Mouse (Mus musculus) naive thymus-derived CD4-positive, alpha-beta T cell, adult 2 months (primary cell): ENCODE results near the gene Brd9.

Source experiments
- DNase-seq: peaks from one replicate; pipeline ENCODE4 v3.0.0-alpha.2; 2011; ENCODE audit warnings: low read depth

The Brd9 gene

GRCm38 (mm10) chr13:73937321-73938176 is at the start of gene Brd9, which contains the start of gene Trip13:
Gene Brd9 (plus strand): TSS chr13:73937811.
Gene Trip13 (minus strand): TSS chr13:73937784.
- DNase-seq: peak; percentile 95

GRCm38 (mm10) chr13:73892493-73893178 is 45.0 kb upstream of the Brd9 start:
- DNase-seq: no peak

GRCm38 (mm10) chr13:73897561-73897960 is 40.0 kb upstream of the Brd9 start:
- DNase-seq: no peak

- DNase-seq: no peak
Observed at GRCm38 (mm10) chr13:73907136-73907535, 30.5 kb upstream of the Brd9 start.

- DNase-seq: peak; percentile 57
Observed at GRCm38 (mm10) chr13:73907683-73908412, 29.8 kb upstream of the Brd9 start.

- DNase-seq: no peak
Observed at GRCm38 (mm10) chr13:73913066-73913465, 24.5 kb upstream of the Brd9 start.

- DNase-seq: no peak
Observed at GRCm38 (mm10) chr13:73932201-73932600, 5.4 kb upstream of the Brd9 start.

- DNase-seq: no peak
Observed at GRCm38 (mm10) chr13:73936938-73937320, 682 bp upstream of the Brd9 start.

- DNase-seq: no peak
Observed at GRCm38 (mm10) chr13:73938177-73938560, 558 bp downstream of the Brd9 start.

GRCm38 (mm10) chr13:73939101-73939500 is 1.5 kb downstream of the Brd9 start:
- no peak for DNase-seq

GRCm38 (mm10) chr13:73944606-73945005 is 7.0 kb downstream of the Brd9 start:
- DNase-seq: no peak

- DNase-seq: no peak
Observed at GRCm38 (mm10) chr13:73953551-73954130, 16.0 kb downstream of the Brd9 start.

GRCm38 (mm10) chr13:73954666-73955065 is 17.1 kb downstream of the Brd9 start:
- DNase-seq: no peak

GRCm38 (mm10) chr13:73955531-73955930 is 17.9 kb downstream of the Brd9 start:
- DNase-seq: no peak

- DNase-seq: no peak
Observed at GRCm38 (mm10) chr13:73960117-73960652, 22.6 kb downstream of the Brd9 start.

- no peak for DNase-seq
Observed at GRCm38 (mm10) chr13:73961177-73961576, 23.6 kb downstream of the Brd9 start.

- no peak for DNase-seq
Observed at GRCm38 (mm10) chr13:73963551-73963950, 25.9 kb downstream of the Brd9 start, which contains the start of gene Zdhhc11. Gene Zdhhc11 (plus strand): TSS chr13:73963851.

GRCm38 (mm10) chr13:73970545-73971448 is 33.2 kb downstream of the Brd9 start:
- DNase-seq: peak; percentile 62

GRCm38 (mm10) chr13:73974523-73974922 is 36.9 kb downstream of the Brd9 start:
- DNase-seq: no peak

GRCm38 (mm10) chr13:73976935-73977334 is 39.3 kb downstream of the Brd9 start:
- no peak for DNase-seq

GRCm38 (mm10) chr13:73990325-73990724 is 52.7 kb downstream of the Brd9 start:
- DNase-seq: no peak
